Mouse (Mus musculus) mouse trophoblast stem cell (cell line): ENCODE results near the gene Lclat1.

ENCODE experiments used
- in situ Hi-C, 2 experiments: fragments of 300-500 bp; cut with MseI, MboI; formaldehyde crosslinking; loops; 2 replicates in 1 of 2; 3 replicates in 1 of 2; pipeline ENCODE4 v1.15.1; 2025

Gene Lclat1

DNA sequence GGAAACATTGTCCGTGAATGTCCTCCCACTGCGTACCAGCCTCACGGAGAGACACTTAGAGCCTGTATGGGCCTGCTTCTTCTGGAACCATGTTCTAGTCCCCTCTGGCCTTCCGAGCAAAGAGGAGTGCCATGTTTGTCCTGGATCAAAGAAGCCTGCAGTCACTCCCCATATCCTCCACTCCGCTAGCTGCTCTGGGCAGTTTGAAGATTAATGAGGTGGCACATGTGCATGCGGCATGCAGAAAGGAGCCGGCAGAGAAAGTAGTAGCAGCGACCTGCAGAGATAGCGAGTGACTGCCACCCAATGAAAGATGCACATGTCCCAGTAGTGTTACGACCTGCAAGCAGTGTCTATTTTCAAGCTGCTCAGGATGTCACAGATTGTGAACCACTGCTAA, 167.3 kb downstream of the Lclat1 start:
- in situ Hi-C loops = loop anchor here in 1 of 2 experiments (25.0 kb wide), 1 partner anchor 413 kb away; no protein-coding TSS in a partner anchor

DNA sequence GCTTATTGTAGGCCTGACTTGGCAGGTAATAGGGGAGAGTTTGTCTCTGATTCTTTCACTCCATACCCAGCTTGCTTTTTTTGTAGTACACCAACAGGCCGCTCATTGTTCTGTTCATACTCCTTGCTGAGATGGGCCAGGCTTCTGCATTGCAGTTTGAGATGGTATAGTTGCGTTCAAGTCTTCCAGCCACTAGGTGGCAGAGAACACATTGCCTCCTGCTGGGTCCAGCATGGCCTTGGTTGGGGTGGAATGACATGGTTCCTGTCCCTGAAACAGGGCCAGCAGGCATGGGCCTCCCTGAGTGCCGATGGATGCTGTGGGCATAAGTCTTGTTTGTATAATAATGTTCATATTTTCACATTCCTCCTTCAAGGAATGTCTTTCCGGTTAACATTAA, 170.0 kb downstream of the Lclat1 start:
- in situ Hi-C loops = loop anchor here in 1 of 2 experiments (25.0 kb wide), 1 partner anchor 415 kb away; no protein-coding TSS in a partner anchor

DNA sequence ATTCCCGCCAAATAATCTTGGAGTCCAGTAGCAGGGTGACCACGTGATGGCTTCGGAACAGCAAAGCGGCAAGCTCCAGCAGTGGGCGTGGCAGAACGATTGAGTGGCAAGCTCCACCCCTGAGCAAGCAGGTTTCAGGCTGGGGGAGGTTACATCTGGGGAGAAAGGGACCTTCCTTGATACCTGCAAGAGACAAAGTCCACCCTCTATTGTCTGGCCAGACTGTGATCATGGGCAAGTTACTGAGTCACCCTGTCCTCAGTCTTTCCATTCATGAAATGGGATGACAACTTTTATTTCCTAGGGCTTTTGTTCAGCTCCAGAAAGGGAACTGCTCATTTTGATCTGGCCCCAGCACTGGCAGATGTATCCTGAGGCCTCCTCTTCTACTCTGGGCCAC, 174.9 kb downstream of the Lclat1 start:
- in situ Hi-C loops = loop anchor here in 1 of 2 experiments (25.0 kb wide), 1 partner anchor 420 kb away; no protein-coding TSS in a partner anchor

DNA sequence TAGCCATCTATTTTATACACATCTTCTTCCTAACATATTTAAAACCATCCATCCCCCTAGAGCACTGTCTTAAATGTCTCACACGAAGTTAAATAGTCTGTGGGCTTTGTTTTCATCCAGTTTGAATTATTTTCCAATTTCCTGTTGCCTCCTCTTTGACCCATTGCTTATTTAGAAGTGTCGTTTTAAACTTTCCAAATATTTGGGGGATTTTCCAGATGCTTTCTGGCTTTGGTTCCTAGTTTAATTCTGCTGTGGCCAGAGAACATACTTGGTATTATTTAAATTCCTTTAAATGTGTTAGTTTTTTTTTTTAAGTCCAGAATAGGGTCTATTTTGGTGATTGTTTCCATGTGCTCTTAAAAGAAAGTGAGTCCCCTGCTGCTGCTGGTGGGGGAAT, 176.5 kb downstream of the Lclat1 start:
- in situ Hi-C loops = loop anchor here in 1 of 2 experiments (25.0 kb wide), 1 partner anchor 422 kb away; no protein-coding TSS in a partner anchor
